Mouse (Mus musculus) activated CD4-positive, CD25-positive, alpha-beta regulatory T cell, adult 4 months (primary cell): ENCODE measurements around the gene Sec22c. TPM values are rescaled to one million over a fixed set of nuclear protein-coding genes. Genes with fewer than 3 reads are reported as not detected.
A peak's percentile ranks its signal among the peaks of the same experiment; 100 is the strongest.

ENCODE experiments used
- ATAC-seq: one replicate; pipeline ENCODE4 v1.8.0; 2017
- polyA plus RNA-seq, 2 experiments: library from polyadenylated mRNA; unstranded; fragments of 100-300 nt; shearing (Covaris generic); gene quantifications; one replicate each; pipeline ENCODE4 v1.2.1; 2017

The Sec22c gene
- polyA plus RNA-seq, 2 experiments from 2014 or later: 13.3 to 17.7 TPM

- no peak for ATAC-seq
Observed at GRCm38 (mm10) chr9:121690734-121691133, 14.6 kb downstream of the Sec22c start.

GRCm38 (mm10) chr9:121690200-121690651 is 15.1 kb downstream of the Sec22c start:
- ATAC-seq: no peak

- ATAC-seq: no peak
Observed at GRCm38 (mm10) chr9:121684702-121685101, 20.6 kb downstream of the Sec22c start.

- ATAC-seq: peak; percentile 90
Observed at GRCm38 (mm10) chr9:121682037-121682680, 23.1 kb downstream of the Sec22c start.

GRCm38 (mm10) chr9:121681191-121681590 is 24.1 kb downstream of the Sec22c start:
- no peak for ATAC-seq

GRCm38 (mm10) chr9:121679549-121679948 is 25.7 kb downstream of the Sec22c start:
- ATAC-seq: no peak

- ATAC-seq: no peak
Observed at GRCm38 (mm10) chr9:121677476-121677875, 27.8 kb downstream of the Sec22c start.

GRCm38 (mm10) chr9:121677069-121677468 is 28.2 kb downstream of the Sec22c start:
- ATAC-seq: peak; percentile 29

GRCm38 (mm10) chr9:121675556-121675955 is 29.7 kb downstream of the Sec22c start:
- ATAC-seq: peak; percentile 11

- peak; percentile 87 for ATAC-seq
Observed at GRCm38 (mm10) chr9:121675011-121675410, 30.3 kb downstream of the Sec22c start.

GRCm38 (mm10) chr9:121673716-121674115 is 31.6 kb downstream of the Sec22c start:
- ATAC-seq: no peak

GRCm38 (mm10) chr9:121672311-121672710 is 33.0 kb downstream of the Sec22c start:
- no peak for ATAC-seq

GRCm38 (mm10) chr9:121671300-121671699 is 34.0 kb downstream of the Sec22c start:
- no peak for ATAC-seq

GRCm38 (mm10) chr9:121669348-121669791 is 35.9 kb downstream of the Sec22c start:
- ATAC-seq: peak; percentile 67

GRCm38 (mm10) chr9:121667822-121668221 is 37.5 kb downstream of the Sec22c start:
- no peak for ATAC-seq

- ATAC-seq: no peak
Observed at GRCm38 (mm10) chr9:121666957-121667630, 38.2 kb downstream of the Sec22c start.

GRCm38 (mm10) chr9:121664104-121664503 is 41.2 kb downstream of the Sec22c start:
- no peak for ATAC-seq

- ATAC-seq: no peak
Observed at GRCm38 (mm10) chr9:121663467-121663866, 41.8 kb downstream of the Sec22c start.

GRCm38 (mm10) chr9:121659791-121660190 is 45.5 kb downstream of the Sec22c start:
- no peak for ATAC-seq

GRCm38 (mm10) chr9:121658248-121658647 is 47.0 kb downstream of the Sec22c start:
- no peak for ATAC-seq

- ATAC-seq: no peak
Observed at GRCm38 (mm10) chr9:121657143-121657542, 48.1 kb downstream of the Sec22c start.

- ATAC-seq: no peak
Observed at GRCm38 (mm10) chr9:121656322-121656721, 49.0 kb downstream of the Sec22c start.

- no peak for ATAC-seq
Observed at GRCm38 (mm10) chr9:121653668-121654067, 51.6 kb downstream of the Sec22c start.

- ATAC-seq: no peak
Observed at GRCm38 (mm10) chr9:121647026-121647425, 58.3 kb downstream of the Sec22c start.
